Mouse (Mus musculus): ENCODE results near the gene Calhm5. TPM values are rescaled to one million over a fixed set of nuclear protein-coding genes. Genes with fewer than 3 reads are reported as not detected.
A peak's percentile ranks its signal among the peaks of the same experiment; 100 is the strongest.

Gene Calhm5
- polyA plus RNA-seq, 1 experiment from 2014 or later: 0.61 TPM

- H3K27ac ChIP-seq: peak overlapping the region; percentile 65; the same call in 1 of the 2 replicates
- H3K4me3 ChIP-seq: no peak overlapping the region
- no peak overlapping the region for H3K4me2 ChIP-seq (replicated peaks)
- H3K4me1 ChIP-seq: peaks cover 12% of the 10 kb centered on the region; the same call in 1 of the 2 replicates
- no peaks in the 10 kb centered on the region for H3K36me3 ChIP-seq
- WGBS: 26% methylated on average over 4 of the region's 4 CpGs
- peak; percentile 83 for ATAC-seq (ENCODE audit: insufficient number of reproducible peaks, insufficient read depth, low FRiP score, low TSS enrichment)
- no peaks in the 10 kb centered on the region for H3K9me3 ChIP-seq
- no peaks in the 10 kb centered on the region for H3K27me3 ChIP-seq
- no peak overlapping the region for H3K9ac ChIP-seq
Observed at GRCm38 (mm10) chr10:34111964-34112738, 15.8 kb upstream of the Calhm5 start.

GRCm38 (mm10) chr10:34110863-34111465 is 14.6 kb upstream of the Calhm5 start:
- ATAC-seq (ENCODE audit: insufficient number of reproducible peaks, insufficient read depth, low FRiP score, low TSS enrichment): no peak
- peaks cover 12% of the 10 kb centered on the region; the same call in 1 of the 2 replicates for H3K4me1 ChIP-seq
- no peaks in the 10 kb centered on the region for H3K27me3 ChIP-seq
- H3K9me3 ChIP-seq: no peaks in the 10 kb centered on the region
- H3K27ac ChIP-seq: no peak overlapping the region
- no peak overlapping the region for H3K4me2 ChIP-seq (replicated peaks)
- no peak overlapping the region for H3K4me3 ChIP-seq
- H3K36me3 ChIP-seq: no peaks in the 10 kb centered on the region
- H3K9ac ChIP-seq: no peak overlapping the region
- WGBS: 74% methylated on average over 13 of the region's 13 CpGs

GRCm38 (mm10) chr10:34095964-34096363 is 355 bp downstream of the Calhm5 start:
- no peak for ATAC-seq (ENCODE audit: insufficient number of reproducible peaks, insufficient read depth, low FRiP score, low TSS enrichment)
- Histone ChIP-seq H3K9ac (peak overlapping the region; percentile 10; the same call in 1 of the 2 replicates), H3K27ac (no peak overlapping the region), H3K4me3 (peak overlapping the region; percentile 19; the same call in 1 of the 2 replicates), H3K9me3 (no peaks in the 10 kb centered on the region), H3K36me3 (no peaks in the 10 kb centered on the region), H3K4me1 (peaks cover 10% of the 10 kb centered on the region; the same call in 1 of the 2 replicates), H3K27me3 (no peaks in the 10 kb centered on the region), H3K4me2 (replicated peaks) (peak overlapping the region; percentile 34)
- 61% methylated on average over 12 of the region's 12 CpGs for WGBS

- Histone ChIP-seq H3K36me3 (no peaks in the 10 kb centered on the region), H3K4me3 (no peak overlapping the region), H3K27ac (no peak overlapping the region), H3K4me2 (replicated peaks) (no peak overlapping the region), H3K9ac (no peak overlapping the region), H3K9me3 (no peaks in the 10 kb centered on the region), H3K27me3 (no peaks in the 10 kb centered on the region), H3K4me1 (peaks cover 10% of the 10 kb centered on the region; the same call in 1 of the 2 replicates)
- ATAC-seq (ENCODE audit: insufficient number of reproducible peaks, insufficient read depth, low FRiP score, low TSS enrichment): no peak
- WGBS: 62% methylated on average over 2 of the region's 2 CpGs
Observed at GRCm38 (mm10) chr10:34095147-34095546, 1.2 kb downstream of the Calhm5 start.

GRCm38 (mm10) chr10:34091888-34092287 is 4.4 kb downstream of the Calhm5 start:
- Histone ChIP-seq H3K27me3 (no peaks in the 10 kb centered on the region), H3K27ac (no peak overlapping the region), H3K36me3 (no peaks in the 10 kb centered on the region), H3K4me1 (peaks cover 10% of the 10 kb centered on the region; the same call in 1 of the 2 replicates), H3K9ac (no peak overlapping the region), H3K4me3 (no peak overlapping the region), H3K9me3 (no peaks in the 10 kb centered on the region), H3K4me2 (replicated peaks) (no peak overlapping the region)
- ATAC-seq (ENCODE audit: insufficient number of reproducible peaks, insufficient read depth, low FRiP score, low TSS enrichment): no peak
- 79% methylated on average over 5 of the region's 5 CpGs for WGBS

- Histone ChIP-seq H3K27me3 (no peaks in the 10 kb centered on the region), H3K27ac (no peak overlapping the region), H3K4me1 (no peaks in the 10 kb centered on the region), H3K4me3 (no peak overlapping the region), H3K9ac (no peak overlapping the region), H3K36me3 (no peaks in the 10 kb centered on the region), H3K9me3 (no peaks in the 10 kb centered on the region), H3K4me2 (replicated peaks) (no peak overlapping the region)
- 90% methylated on average over 1 of the region's 1 CpGs for WGBS
- no peak for ATAC-seq (ENCODE audit: insufficient number of reproducible peaks, insufficient read depth, low FRiP score, low TSS enrichment)
Observed at GRCm38 (mm10) chr10:34090481-34090880, 5.8 kb downstream of the Calhm5 start.

- 61% methylated on average over 3 of the region's 3 CpGs for WGBS
- Histone ChIP-seq H3K27me3 (no peaks in the 10 kb centered on the region), H3K4me1 (no peaks in the 10 kb centered on the region), H3K27ac (no peak overlapping the region), H3K36me3 (no peaks in the 10 kb centered on the region), H3K9ac (no peak overlapping the region), H3K9me3 (no peaks in the 10 kb centered on the region), H3K4me3 (no peak overlapping the region), H3K4me2 (replicated peaks) (no peak overlapping the region)
- ATAC-seq (ENCODE audit: insufficient number of reproducible peaks, insufficient read depth, low FRiP score, low TSS enrichment): no peak
Observed at GRCm38 (mm10) chr10:34089517-34089916, 6.8 kb downstream of the Calhm5 start.

- no peaks in the 10 kb centered on the region for H3K27me3 ChIP-seq
- H3K36me3 ChIP-seq: no peaks in the 10 kb centered on the region
- no peak overlapping the region for H3K4me3 ChIP-seq
- no peak overlapping the region for H3K4me2 ChIP-seq (replicated peaks)
- no peaks in the 10 kb centered on the region for H3K9me3 ChIP-seq
- H3K4me1 ChIP-seq: no peaks in the 10 kb centered on the region
- 82% methylated on average over 2 of the region's 2 CpGs for WGBS
- no peak for ATAC-seq (ENCODE audit: insufficient number of reproducible peaks, insufficient read depth, low FRiP score, low TSS enrichment)
- H3K9ac ChIP-seq: no peak overlapping the region
- H3K27ac ChIP-seq: no peak overlapping the region
Observed at GRCm38 (mm10) chr10:34088515-34088914, 7.8 kb downstream of the Calhm5 start.

- Histone ChIP-seq H3K36me3 (no peaks in the 10 kb centered on the region), H3K4me1 (no peaks in the 10 kb centered on the region), H3K9ac (no peak overlapping the region), H3K27ac (no peak overlapping the region), H3K27me3 (no peaks in the 10 kb centered on the region), H3K4me2 (replicated peaks) (no peak overlapping the region), H3K4me3 (no peak overlapping the region), H3K9me3 (no peaks in the 10 kb centered on the region)
- no peak for ATAC-seq (ENCODE audit: insufficient number of reproducible peaks, insufficient read depth, low FRiP score, low TSS enrichment)
- WGBS: 93% methylated on average over 1 of the region's 1 CpGs
Observed at GRCm38 (mm10) chr10:34086514-34086913, 9.8 kb downstream of the Calhm5 start.

- Histone ChIP-seq H3K36me3 (no peaks in the 10 kb centered on the region), H3K4me2 (replicated peaks) (no peak overlapping the region), H3K27me3 (no peaks in the 10 kb centered on the region), H3K9me3 (no peaks in the 10 kb centered on the region), H3K9ac (no peak overlapping the region), H3K27ac (no peak overlapping the region), H3K4me1 (no peaks in the 10 kb centered on the region), H3K4me3 (no peak overlapping the region)
- 82% methylated on average over 5 of the region's 5 CpGs for WGBS
- no peak for ATAC-seq (ENCODE audit: insufficient number of reproducible peaks, insufficient read depth, low FRiP score, low TSS enrichment)
Observed at GRCm38 (mm10) chr10:34074522-34075200, 21.7 kb downstream of the Calhm5 start.

- no peaks in the 10 kb centered on the region for H3K27me3 ChIP-seq
- H3K27ac ChIP-seq: no peak overlapping the region
- no peak for ATAC-seq (ENCODE audit: insufficient number of reproducible peaks, insufficient read depth, low FRiP score, low TSS enrichment)
- H3K36me3 ChIP-seq: no peaks in the 10 kb centered on the region
- H3K4me2 ChIP-seq (replicated peaks): no peak overlapping the region
- no peaks in the 10 kb centered on the region for H3K4me1 ChIP-seq
- no peaks in the 10 kb centered on the region for H3K9me3 ChIP-seq
- no peak overlapping the region for H3K9ac ChIP-seq
- no peak overlapping the region for H3K4me3 ChIP-seq
- WGBS: 53% methylated on average over 2 of the region's 2 CpGs
Observed at GRCm38 (mm10) chr10:34071650-34072049, 24.7 kb downstream of the Calhm5 start.
